Mouse (Mus musculus) heart, embryonic 16.5 days (tissue): ENCODE data around the gene Slc10a7. TPM values are rescaled to one million over a fixed set of nuclear protein-coding genes. Genes with fewer than 3 reads are reported as not detected.

Source experiments
- ATAC-seq: fragments of 200-750 bp; cut with Nextera tagmentation; replicated peaks from 2 replicates; pipeline ENCODE4 v1.8.0; 2017; ENCODE audit warnings: moderate number of reproducible peaks; ENCODE audit not compliant: insufficient read depth, low FRiP score; ENCODE audit errors: extremely low read depth
- H3K27ac ChIP-seq: fragments of 300-500 bp; sonication (generic); 2 replicates; pipeline ENCODE4 v1.5.1; 2014; ENCODE audit warnings: mild to moderate bottlenecking, low read length, control low read depth, moderate library complexity
- H3K27me3 ChIP-seq: fragments of 300-500 bp; sonication (generic); 2 replicates; pipeline ENCODE4 v1.6.1; 2014; ENCODE audit warnings: low read length, mixed read lengths; ENCODE audit not compliant: control insufficient read depth, insufficient read depth
- H3K36me3 ChIP-seq: fragments of 300-500 bp; sonication (generic); 2 replicates; pipeline ENCODE4 v1.6.1; 2014; ENCODE audit not compliant: control insufficient read depth, insufficient read depth
- H3K4me1 ChIP-seq: fragments of 300-500 bp; sonication (generic); 2 replicates; pipeline ENCODE4 v1.6.1; 2014; ENCODE audit warnings: low read length, mixed read lengths; ENCODE audit not compliant: control insufficient read depth, insufficient read depth
- H3K4me2 ChIP-seq: fragments of 300-500 bp; sonication (generic); 2 replicates; pipeline ENCODE4 v1.6.1; 2014; ENCODE audit warnings: low read depth, mild to moderate bottlenecking, control low read depth, low read length
- H3K4me3 ChIP-seq: fragments of 300-500 bp; sonication (generic); 2 replicates; pipeline ENCODE4 v1.5.1; 2014; ENCODE audit warnings: mild to moderate bottlenecking, control low read depth, low read length
- H3K9ac ChIP-seq: fragments of 300-500 bp; sonication (generic); 2 replicates; pipeline ENCODE4 v1.6.1; 2014; ENCODE audit warnings: low read length, control low read depth
- H3K9me3 ChIP-seq: fragments of 300-500 bp; sonication (generic); replicated peaks from 2 replicates; pipeline ENCODE4 v1.6.1; 2016; ENCODE audit warnings: low read length; ENCODE audit not compliant: control insufficient read depth
- WGBS: fragments of 180-500 bp; shearing (Covaris S2); extraction: QIAGEN DNeasy Blood & Tissue Kit; methylation state at CpG from one replicate; pipeline ENCODE4 v1.1.7; 2014; 5-methylcytosine and 5-hydroxymethylcytosine counted together
- polyA plus RNA-seq: library from polyadenylated mRNA; unstranded; fragments of >200 nt; fragmentation: Nextera tagmentation; extraction: Ambion mirVana; gene quantifications from 2 replicates; pipeline ENCODE4 v1.2.1, GENCODE M21; 2015

Slc10a7 gene
- polyA plus RNA-seq, 1 experiment from 2014 or later, result 12.7 TPM

DNA sequence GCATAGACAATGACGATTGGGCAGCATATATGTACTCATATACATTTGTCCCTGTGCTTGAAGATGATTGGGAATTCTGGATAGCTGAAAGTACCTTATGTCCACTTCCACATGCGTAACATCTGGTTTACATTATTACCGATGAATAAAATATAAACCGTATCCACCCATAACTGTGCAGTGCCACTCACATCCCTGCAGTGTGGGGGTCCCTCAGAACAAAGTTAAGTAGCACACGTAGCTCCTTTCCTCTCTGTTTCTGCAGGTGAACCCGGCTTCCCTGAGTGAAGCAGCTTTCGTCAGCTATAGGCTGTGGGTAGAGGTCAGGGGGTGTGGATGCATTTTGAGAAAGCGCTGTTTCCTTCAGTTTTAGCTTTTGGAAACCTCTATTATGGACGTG lies 132.8 kb downstream of the Slc10a7 start:
- Histone ChIP-seq H3K27me3 (no peaks in the 10 kb centered on the region), H3K27ac (no peak overlapping the region), H3K4me1 (0 out of 2 replicates have a peak, but pooled peaks cover 4% of the 10 kb centered on the region), H3K4me2 (no peak overlapping the region), H3K4me3 (no peak overlapping the region), H3K9me3 (peaks cover 4% of the 10 kb centered on the region), H3K9ac (no peak overlapping the region), H3K36me3 (no peaks in the 10 kb centered on the region)
- no peak for ATAC-seq
- 86% methylated on average over 9 of the region's 9 CpGs for WGBS

DNA sequence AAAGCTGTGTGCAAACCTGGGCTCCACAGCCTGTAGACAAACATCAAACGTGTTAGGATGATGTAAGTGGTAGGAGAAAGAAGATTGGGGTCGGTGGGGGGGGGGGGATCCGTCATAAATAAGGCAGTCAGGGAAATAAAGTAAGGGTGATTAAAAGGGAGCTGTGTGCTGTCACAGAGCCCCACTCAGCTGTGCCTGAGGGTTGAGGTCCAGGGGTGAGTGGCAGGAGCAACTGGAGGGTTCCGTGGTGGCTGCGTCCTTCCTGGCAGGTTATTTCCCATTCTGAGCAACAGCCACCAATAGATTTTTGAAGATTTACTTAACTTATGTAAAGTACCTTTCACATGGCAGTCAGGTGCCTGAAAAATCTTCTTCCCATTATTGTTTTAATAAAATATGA lies 133.2 kb downstream of the Slc10a7 start:
- no peak overlapping the region for H3K9ac ChIP-seq
- no peaks in the 10 kb centered on the region for H3K27me3 ChIP-seq
- no peak overlapping the region for H3K4me2 ChIP-seq
- no peaks in the 10 kb centered on the region for H3K36me3 ChIP-seq
- no peak for ATAC-seq
- H3K4me3 ChIP-seq, result no peak overlapping the region
- WGBS, result 72% methylated on average over 5 of the region's 5 CpGs
- peaks cover 7% of the 10 kb centered on the region for H3K4me1 ChIP-seq
- no peak overlapping the region for H3K27ac ChIP-seq
- H3K9me3 ChIP-seq, result peaks cover 4% of the 10 kb centered on the region

DNA sequence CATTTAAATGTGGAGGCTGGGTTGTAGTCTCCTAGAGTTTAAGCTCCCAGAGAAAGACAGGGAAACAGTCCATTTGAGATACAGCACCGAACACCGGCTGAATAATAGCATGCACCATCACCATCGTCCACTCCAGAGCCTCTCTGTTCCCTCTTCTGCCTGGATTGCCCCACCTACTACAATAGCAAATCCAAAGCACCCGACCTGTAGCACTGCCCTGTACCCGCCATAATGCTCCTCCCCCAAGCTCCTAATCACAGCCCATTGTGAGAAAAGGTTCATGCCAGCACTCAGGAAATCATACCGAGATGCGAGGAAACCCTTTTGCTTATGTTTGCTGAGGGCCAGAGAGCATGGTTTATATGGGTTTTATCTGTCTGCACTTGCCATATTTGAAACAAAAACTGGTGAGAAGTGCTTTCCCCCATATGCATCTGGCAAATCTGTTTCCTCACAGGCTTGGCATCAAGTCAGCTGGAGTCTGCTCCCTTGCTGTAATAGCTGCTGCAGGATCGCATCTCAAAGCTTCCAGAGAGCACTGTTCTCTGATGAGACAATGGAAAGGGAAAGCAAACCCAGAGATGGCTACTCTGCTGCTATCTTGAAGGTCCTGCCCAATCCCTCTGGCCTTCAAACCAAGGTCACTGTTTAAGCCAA lies 138.0 kb downstream of the Slc10a7 start:
- no peaks in the 10 kb centered on the region for H3K27me3 ChIP-seq
- no peaks in the 10 kb centered on the region for H3K36me3 ChIP-seq
- H3K9ac ChIP-seq, result no peak overlapping the region
- WGBS, result 50% methylated on average over 8 of the region's 8 CpGs
- no peak overlapping the region for H3K4me2 ChIP-seq
- peaks cover 12% of the 10 kb centered on the region for H3K4me1 ChIP-seq
- no peak overlapping the region for H3K4me3 ChIP-seq
- peaks cover 4% of the 10 kb centered on the region for H3K9me3 ChIP-seq
- ATAC-seq, result no peak
- peak overlapping the region; percentile 23; the same call in 1 of the 2 replicates for H3K27ac ChIP-seq

- peaks cover 4% of the 10 kb centered on the region for H3K9me3 ChIP-seq
- H3K4me3 ChIP-seq, result no peak overlapping the region
- H3K4me1 ChIP-seq, result peaks cover 12% of the 10 kb centered on the region
- no peak for ATAC-seq
- no peaks in the 10 kb centered on the region for H3K27me3 ChIP-seq
- no peak overlapping the region for H3K9ac ChIP-seq
- no peak overlapping the region for H3K4me2 ChIP-seq
- WGBS, result 62% methylated on average over 4 of the region's 4 CpGs
- no peak overlapping the region for H3K27ac ChIP-seq
- no peaks in the 10 kb centered on the region for H3K36me3 ChIP-seq
These were observed 138.7 kb downstream of the Slc10a7 start for GRCm38 (mm10) chr8:78647846-78648245.

DNA sequence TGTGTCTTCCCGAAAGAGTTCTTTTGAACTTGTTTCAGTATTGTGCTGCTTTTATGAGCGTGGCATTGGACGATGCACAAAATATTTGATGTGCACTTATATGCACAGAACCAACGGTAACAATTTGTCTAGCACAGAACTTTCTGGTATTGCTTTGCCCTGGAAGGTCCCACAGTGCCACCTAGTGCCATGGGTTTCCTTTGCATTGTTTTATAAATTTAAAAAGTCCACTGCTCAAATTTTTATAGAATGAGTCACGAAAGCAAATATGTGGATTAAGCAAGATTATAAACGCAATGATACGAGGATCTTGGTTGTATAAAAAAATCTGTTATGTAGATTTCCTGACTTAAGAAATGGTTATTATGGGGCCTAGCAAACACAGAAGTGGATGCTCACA lies 139.8 kb downstream of the Slc10a7 start:
- WGBS, result 32% methylated on average over 7 of the region's 7 CpGs
- no peak overlapping the region for H3K27ac ChIP-seq
- no peak for ATAC-seq
- H3K27me3 ChIP-seq, result no peaks in the 10 kb centered on the region
- no peak overlapping the region for H3K4me3 ChIP-seq
- peaks cover 4% of the 10 kb centered on the region for H3K9me3 ChIP-seq
- no peaks in the 10 kb centered on the region for H3K36me3 ChIP-seq
- H3K4me1 ChIP-seq, result peaks cover 12% of the 10 kb centered on the region
- no peak overlapping the region for H3K4me2 ChIP-seq
- no peak overlapping the region for H3K9ac ChIP-seq

GRCm38 (mm10) chr8:78651670-78652069 lies 142.5 kb downstream of the Slc10a7 start:
- no peak for ATAC-seq
- Histone ChIP-seq H3K36me3 (no peaks in the 10 kb centered on the region), H3K9ac (no peak overlapping the region), H3K27ac (no peak overlapping the region), H3K4me1 (peaks cover 14% of the 10 kb centered on the region), H3K4me2 (no peak overlapping the region), H3K4me3 (no peak overlapping the region), H3K27me3 (no peaks in the 10 kb centered on the region), H3K9me3 (no peaks in the 10 kb centered on the region)
- WGBS, result 81% methylated on average over 3 of the region's 3 CpGs

- no peak for ATAC-seq
- Histone ChIP-seq H3K36me3 (no peaks in the 10 kb centered on the region), H3K4me2 (no peak overlapping the region), H3K4me3 (no peak overlapping the region), H3K27ac (no peak overlapping the region), H3K27me3 (no peaks in the 10 kb centered on the region), H3K4me1 (peaks cover 5% of the 10 kb centered on the region; the same call in 1 of the 2 replicates), H3K9me3 (no peaks in the 10 kb centered on the region), H3K9ac (no peak overlapping the region)
- WGBS, result 41% methylated on average over 1 of the region's 1 CpGs
These were observed 146.4 kb downstream of the Slc10a7 start for GRCm38 (mm10) chr8:78655351-78656045.

DNA sequence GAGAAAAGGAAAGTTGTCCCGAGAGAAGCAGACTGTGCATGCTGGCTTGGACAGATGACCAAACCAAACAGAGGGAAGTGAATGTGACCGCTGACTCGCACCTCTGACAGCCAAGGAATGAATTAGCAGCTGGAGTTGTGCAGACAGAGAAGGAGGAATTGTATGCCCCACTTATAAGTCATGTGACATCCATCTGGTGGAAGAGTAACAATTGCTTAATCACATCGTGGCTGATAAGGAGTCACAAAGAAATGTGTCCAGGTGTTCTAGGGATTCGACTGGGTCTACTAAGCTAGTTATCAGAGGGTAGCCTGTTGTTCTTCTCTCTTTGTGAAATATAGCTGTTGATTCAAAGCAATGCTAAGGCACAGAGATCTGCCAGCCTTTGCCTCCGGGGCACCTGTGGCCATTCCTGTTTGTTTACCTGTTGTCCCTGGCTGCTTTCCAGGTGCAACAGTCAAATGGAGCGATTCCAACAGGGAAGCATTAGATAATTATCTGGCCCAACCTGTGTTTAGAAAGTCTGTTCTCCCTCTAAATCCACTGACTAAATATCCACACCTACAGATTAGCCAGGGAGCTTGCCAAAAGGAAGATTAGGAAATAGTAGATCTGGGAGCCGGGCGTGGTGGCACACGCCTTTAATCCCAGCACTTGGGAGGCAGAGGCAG lies 147.7 kb downstream of the Slc10a7 start:
- Histone ChIP-seq H3K4me3 (no peak overlapping the region), H3K27ac (no peak overlapping the region), H3K36me3 (no peaks in the 10 kb centered on the region), H3K4me1 (peaks cover 5% of the 10 kb centered on the region; the same call in 1 of the 2 replicates), H3K9ac (no peak overlapping the region), H3K27me3 (no peaks in the 10 kb centered on the region), H3K4me2 (no peak overlapping the region), H3K9me3 (no peaks in the 10 kb centered on the region)
- 68% methylated on average over 10 of the region's 10 CpGs for WGBS
- no peak for ATAC-seq

- 86% methylated on average over 5 of the region's 5 CpGs for WGBS
- Histone ChIP-seq H3K27ac (no peak overlapping the region), H3K27me3 (no peaks in the 10 kb centered on the region), H3K9ac (no peak overlapping the region), H3K36me3 (no peaks in the 10 kb centered on the region), H3K4me2 (no peak overlapping the region), H3K4me3 (no peak overlapping the region), H3K9me3 (no peaks in the 10 kb centered on the region), H3K4me1 (peaks cover 5% of the 10 kb centered on the region; the same call in 1 of the 2 replicates)
- no peak for ATAC-seq
These were observed 149.0 kb downstream of the Slc10a7 start for GRCm38 (mm10) chr8:78658172-78658571.
